25 mouse cellular contexts compared by ENCODE assay signal in the genomic region with DNA sequence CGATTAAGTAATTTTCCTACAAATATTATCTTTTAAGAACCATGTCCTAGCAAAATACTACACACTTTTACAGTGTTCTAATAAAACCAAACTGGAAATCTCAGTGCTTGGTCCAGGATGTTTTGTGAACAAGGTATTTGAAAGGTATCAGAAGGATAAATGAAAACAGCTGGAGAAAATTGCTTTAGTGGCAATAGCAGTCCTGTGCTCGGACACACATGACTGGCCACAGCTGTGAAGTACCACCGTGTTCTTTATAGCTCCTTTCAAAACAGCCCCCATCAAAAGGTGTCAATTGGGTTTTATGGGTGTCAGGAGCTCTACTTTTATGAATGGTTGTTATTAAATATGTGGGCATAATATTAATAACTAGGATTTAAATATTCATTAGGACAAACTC.
"Had no signal": no experiment of that assay in that cellular context is flagged by ENCODE, and none has a peak within 500 bp of the region (broad histone marks: within the 10 kb centered on the region; RNA-seq: fewer than 3 reads in every experiment).

No protein-coding gene starts in this region.

- ATAC-seq: liver, postnatal 0 days; lung, postnatal 0 days; midbrain, embryonic 13.5 days; midbrain, embryonic 16.5 days had no signal

- H3K4me2 ChIP-seq: kidney, embryonic 15.5 days; limb, embryonic 15.5 days; liver, embryonic 11.5 days; lung, embryonic 14.5 days; midbrain, embryonic 13.5 days; neural tube, embryonic 13.5 days had no signal

- H3K9ac ChIP-seq: kidney, embryonic 15.5 days; limb, embryonic 15.5 days; liver, embryonic 14.5 days; liver, postnatal 0 days; lung, embryonic 14.5 days; midbrain, embryonic 13.5 days; neural tube, embryonic 13.5 days had no signal

- H3K27ac ChIP-seq: kidney, embryonic 15.5 days; left cerebral cortex, adult 2 months; limb, embryonic 15.5 days; liver, embryonic 14.5 days; macrophage; midbrain, embryonic 10.5 days; midbrain, embryonic 13.5 days; neural tube, embryonic 13.5 days; stomach, postnatal 0 days had no signal

- H3K9me3 ChIP-seq: kidney, embryonic 15.5 days; limb, embryonic 15.5 days; midbrain, embryonic 10.5 days; midbrain, embryonic 13.5 days; neural tube, embryonic 13.5 days had no signal

- H3K4me3 ChIP-seq: kidney, embryonic 15.5 days; left cerebral cortex, adult 2 months; limb, embryonic 15.5 days; midbrain, embryonic 10.5 days; midbrain, embryonic 13.5 days; myocyte; neural tube, embryonic 13.5 days had no signal

- DNase-seq: kidney, adult 11 months; kidney, adult 8-10 months; kidney, postnatal 10 days; kidney, postnatal 36 days; layer of hippocampus, postnatal 36 days; left cerebral cortex, postnatal 4 days; liver, postnatal 0 days; lung, embryonic 14.5 days; right cerebral cortex, adult 18-20 months; right cerebral cortex, postnatal 14 days; right cerebral cortex, postnatal 4 days; thymus, postnatal 36 days had no signal

- H3K27me3 ChIP-seq: kidney, embryonic 15.5 days; limb, embryonic 15.5 days; midbrain, embryonic 13.5 days; neural tube, embryonic 13.5 days had no signal

- H3K36me3 ChIP-seq: kidney, embryonic 15.5 days; limb, embryonic 15.5 days; midbrain, embryonic 10.5 days; midbrain, embryonic 13.5 days; neural tube, embryonic 13.5 days had no signal

- H3K4me1 ChIP-seq: kidney, embryonic 15.5 days; limb, embryonic 15.5 days; midbrain, embryonic 10.5 days; midbrain, embryonic 13.5 days; neural tube, embryonic 13.5 days had no signal
